Mouse (Mus musculus) G1E (cell line): Measurements from ENCODE around the gene Gm8909.

ENCODE experiments used
- CTCF ChIP-seq: IDR thresholded peaks from 2 replicates; pipeline ENCODE4 v1.5.1; 2012; ENCODE audit warnings: low read depth, low read length, inconsistent platforms, mixed read lengths
- GATA1 ChIP-seq: IDR thresholded peaks from 2 replicates; pipeline ENCODE4 v1.6.1; 2012; ENCODE audit warnings: borderline replicate concordance, low read length, inconsistent platforms, mixed read lengths
- POLR2AphosphoS5 ChIP-seq: IDR thresholded peaks from 2 replicates; pipeline ENCODE4 v1.6.1; 2012; ENCODE audit warnings: low read depth, low read length, inconsistent platforms; ENCODE audit not compliant: insufficient replicate concordance
- TAL1 ChIP-seq: conservative IDR thresholded peaks from 2 replicates; pipeline ENCODE4 v1.6.1; 2012; ENCODE audit warnings: low read depth, low read length, inconsistent platforms, mixed read lengths

DNA sequence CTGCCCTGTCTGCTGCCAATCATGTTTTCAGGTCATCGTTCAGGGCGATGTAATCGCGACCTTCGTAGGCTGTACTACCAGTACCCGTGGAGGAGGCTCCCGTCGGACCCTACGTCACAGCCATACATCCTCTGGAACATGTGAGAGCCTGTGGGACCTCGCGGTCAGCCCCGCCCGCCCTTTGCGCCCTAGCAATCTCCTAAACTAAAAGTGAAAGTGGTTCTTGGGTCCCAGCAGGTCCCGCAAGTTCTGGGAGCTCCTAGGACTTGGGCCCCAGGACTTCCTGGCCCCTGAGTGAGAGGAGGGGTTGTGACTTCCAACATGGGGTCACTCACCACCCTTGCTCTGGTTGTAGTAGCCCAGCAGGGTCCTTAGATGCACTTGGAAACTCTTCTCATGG is 37.1 kb upstream of the Gm8909 start:
- no peak for TF ChIP-seq CTCF
- no peak for TF ChIP-seq TAL1
- no peak for TF ChIP-seq GATA1
- TF ChIP-seq POLR2AphosphoS5: no peak
